Mouse (Mus musculus): ENCODE measurements around the gene Tomt.

DNA sequence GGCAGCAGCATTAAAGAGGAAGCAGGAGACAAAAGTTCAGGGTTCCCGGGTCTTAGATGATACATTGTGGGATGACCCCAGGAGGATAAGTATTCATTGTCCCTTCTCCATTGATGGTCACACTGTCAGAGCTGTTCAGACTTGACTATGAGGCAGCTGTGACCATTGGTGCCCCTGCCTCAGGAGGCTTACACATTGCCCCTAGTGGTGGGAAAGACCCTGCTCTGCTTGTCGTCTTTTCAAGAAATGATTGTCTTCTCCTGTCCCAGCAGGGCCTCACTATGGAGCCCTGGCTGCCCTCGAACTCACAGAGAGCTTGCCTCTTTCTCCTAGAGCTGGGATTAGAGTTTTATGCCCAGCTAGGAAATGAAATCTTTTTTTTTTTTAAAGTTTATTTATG is 5.8 kb upstream of the Tomt start:
- TF ChIP-seq CTCF (IDR thresholded peaks at IDR 0.05; ENCODE audit: low read depth, low read length) (no peak), GATA1 (IDR thresholded peaks at IDR 0.05; ENCODE audit: borderline replicate concordance, low read length) (no peak)
